In the genomic region with DNA sequence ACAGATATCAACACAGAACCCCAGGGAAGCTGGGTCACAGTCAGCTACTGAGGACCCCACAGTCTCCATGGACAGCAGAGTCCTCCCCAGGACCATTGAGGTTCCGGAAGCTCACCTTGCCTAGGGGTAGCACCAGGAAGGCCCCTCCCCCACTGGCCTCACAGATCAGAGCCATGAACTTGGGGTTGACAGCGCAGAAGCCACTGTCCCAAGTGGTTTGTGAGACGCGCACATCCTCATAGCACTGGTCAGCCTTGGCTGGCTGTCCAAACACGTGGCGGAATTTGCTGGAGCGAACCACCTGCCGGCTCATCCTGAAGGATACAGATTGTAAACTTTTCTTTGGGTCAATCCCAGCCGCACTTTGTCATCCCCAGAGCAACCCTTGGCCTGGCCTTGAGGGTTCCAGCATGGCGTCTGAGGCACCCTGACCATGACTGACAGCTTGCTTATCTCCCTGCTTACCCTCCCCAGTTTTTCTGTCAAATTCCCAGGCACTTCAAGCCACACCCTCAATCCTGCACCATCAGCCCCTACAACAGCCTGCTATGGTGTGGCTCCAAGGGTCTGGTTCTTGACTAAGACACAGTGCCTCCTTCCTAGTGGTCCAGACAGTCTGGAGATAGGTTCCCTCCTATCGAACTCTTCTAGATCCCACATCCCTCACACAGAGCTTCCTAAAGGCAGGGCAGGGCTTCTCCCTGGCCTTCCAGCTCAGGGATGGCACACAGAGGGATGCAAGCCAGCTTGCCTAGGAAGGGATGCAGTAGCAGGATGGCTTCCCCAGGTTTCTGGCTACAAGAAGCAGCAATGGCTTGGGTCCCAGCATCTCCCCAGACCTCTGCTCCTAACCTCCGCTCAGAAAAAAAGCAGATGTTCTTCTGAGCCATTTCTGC, we compare ENCODE assay signal across 8 mouse cellular contexts. TPM values are rescaled to one million over a fixed set of nuclear protein-coding genes. Genes with fewer than 3 reads are reported as not detected.
DNase-seq lines count a peak whose midpoint lies in the region; ATAC-seq and TF ChIP-seq lines count a peak whose summit lies in the region.

No protein-coding gene starts in this region.

- peak overlapping the region; percentile 43; the same call in 1 of the 2 replicates for H3K4me3 ChIP-seq in lung, embryonic 15.5 days
- H3K4me3 ChIP-seq in embryonic facial prominence, embryonic 11.5 days (ENCODE audit: low read depth, low read length) = peak overlapping the region; percentile 52
- H3K4me3 ChIP-seq in limb, embryonic 10.5 days = peak overlapping the region; percentile 77
- H3K4me3 ChIP-seq in spleen, adult 2 months (ENCODE audit: extremely low read depth, insufficient read depth, insufficient read length) = peak overlapping the region; percentile 83

- DNase-seq in lung, postnatal 14 days = no peak
- no peak for DNase-seq in embryonic facial prominence, embryonic 11.5 days (ENCODE audit: low spot score)
- no peak for DNase-seq in limb, embryonic 10.5 days (ENCODE audit: low spot score)
- DNase-seq in spleen, adult 2 months (ENCODE audit: low read depth in 1 of 2, low spot score in 2 of 2) = peak in 1 of 2 experiments; percentile 75
- no peak for DNase-seq in adrenal gland, postnatal 25 days
- DNase-seq in ovary, postnatal 36 days (ENCODE audit: low spot score) = no peak

- H3K27me3 ChIP-seq in lung, embryonic 15.5 days = peaks cover 31% of the 10 kb centered on the region
- peaks cover 2% of the 10 kb centered on the region; the same call in 1 of the 2 replicates for H3K27me3 ChIP-seq in embryonic facial prominence, embryonic 11.5 days (ENCODE audit: control insufficient read depth, insufficient read depth, low read length)
- peaks cover 52% of the 10 kb centered on the region for H3K27me3 ChIP-seq in limb, embryonic 10.5 days (ENCODE audit: low read depth, poor library complexity, severe bottlenecking)
- H3K27me3 ChIP-seq in spleen, adult 2 months (ENCODE audit: control insufficient read depth, insufficient read depth, low read length) = no peaks in the 10 kb centered on the region

- H3K27ac ChIP-seq in lung, embryonic 15.5 days = 0 out of 2 replicates have a peak overlapping the region, but pooled peaks have one; percentile 15
- peak overlapping the region; percentile 2; the same call in 1 of the 2 replicates for H3K27ac ChIP-seq in embryonic facial prominence, embryonic 11.5 days (replicated peaks; ENCODE audit: low read depth, low read length)
- H3K27ac ChIP-seq in limb, embryonic 10.5 days = no peak overlapping the region
- H3K27ac ChIP-seq in spleen, adult 2 months (ENCODE audit: insufficient read depth, low read length) = peak overlapping the region; percentile 100

- TF ChIP-seq CTCF in spleen, adult 2 months (IDR thresholded peaks at IDR 0.05; ENCODE audit: extremely low read depth, insufficient read depth, insufficient read length, insufficient replicate concordance) = no peak

- H3K9ac ChIP-seq in lung, embryonic 15.5 days = no peak overlapping the region
- H3K9ac ChIP-seq in embryonic facial prominence, embryonic 11.5 days (replicated peaks; ENCODE audit: low read length) = no peak overlapping the region

- no peaks in the 10 kb centered on the region for H3K9me3 ChIP-seq in lung, embryonic 15.5 days
- no peaks in the 10 kb centered on the region for H3K9me3 ChIP-seq in embryonic facial prominence, embryonic 11.5 days (replicated peaks; ENCODE audit: control insufficient read depth, low read length)
- no peaks in the 10 kb centered on the region for H3K9me3 ChIP-seq in limb, embryonic 10.5 days (replicated peaks)

- whole genome bisulfite sequencing in lung, embryonic 15.5 days = 65% methylated on average over 12 of the region's 12 CpGs
- 80% methylated on average over 12 of the region's 12 CpGs for WGBS in embryonic facial prominence, embryonic 11.5 days
- WGBS in limb, embryonic 10.5 days = 85% methylated on average over 12 of the region's 12 CpGs
- WGBS in spleen, adult 2 months = 13% methylated on average over 12 of the region's 12 CpGs

- peak; percentile 77 for TF ChIP-seq POLR2A in spleen, adult 2 months (IDR thresholded peaks at IDR 0.05; ENCODE audit: low read depth, low read length)

- ATAC-seq in lung, embryonic 15.5 days (ENCODE audit: borderline replicate concordance, extremely low read depth, low FRiP score, low TSS enrichment) = no peak
- no peak for ATAC-seq in embryonic facial prominence, embryonic 11.5 days (replicated peaks; ENCODE audit: insufficient number of reproducible peaks, low FRiP score, low TSS enrichment, low read depth)
- ATAC-seq in inflammation-experienced regulatory T-cells, adult 6 months = no peak

- no peak overlapping the region; the same call in 1 of the 2 replicates for H3K4me2 ChIP-seq in lung, embryonic 15.5 days
- peak overlapping the region; percentile 94 for H3K4me2 ChIP-seq in embryonic facial prominence, embryonic 11.5 days (ENCODE audit: low read depth, low read length)

- H3K4me1 ChIP-seq in lung, embryonic 15.5 days = peaks cover 22% of the 10 kb centered on the region
- H3K4me1 ChIP-seq in embryonic facial prominence, embryonic 11.5 days (ENCODE audit: control insufficient read depth, insufficient read depth, low read length) = 0 out of 2 replicates have a peak, but pooled peaks cover 6% of the 10 kb centered on the region
- H3K4me1 ChIP-seq in limb, embryonic 10.5 days = peaks cover 40% of the 10 kb centered on the region
- peaks cover 26% of the 10 kb centered on the region for H3K4me1 ChIP-seq in spleen, adult 2 months (ENCODE audit: control insufficient read depth, insufficient read depth, insufficient read length)

- 0 out of 2 replicates have a peak, but pooled peaks cover 3% of the 10 kb centered on the region for H3K36me3 ChIP-seq in lung, embryonic 15.5 days
- no peaks in the 10 kb centered on the region for H3K36me3 ChIP-seq in embryonic facial prominence, embryonic 11.5 days (replicated peaks; ENCODE audit: control insufficient read depth, insufficient read depth, low read depth, low read length)
- H3K36me3 ChIP-seq in limb, embryonic 10.5 days = peaks cover 26% of the 10 kb centered on the region
- peaks cover 46% of the 10 kb centered on the region for H3K36me3 ChIP-seq in spleen, adult 2 months (ENCODE audit: control insufficient read depth, insufficient read depth, low read length)

RNA-seq across cellular contexts. Expression of gene Coro1a, which starts 4.5 kb away (rescaled TPM):
- polyA plus RNA-seq in lung, embryonic 15.5 days (2015; fragmentation: Nextera tagmentation; extraction: Ambion mirVana) = 36.0 and 58.1 TPM in 2 replicates
- polyA plus RNA-seq in embryonic facial prominence, embryonic 11.5 days (2014; fragmentation: Nextera tagmentation; extraction: Ambion mirVana) = 37.5 and 42.5 TPM in 2 replicates
- 28.9 and 37.8 TPM in 2 replicates for polyA plus RNA-seq in limb, embryonic 10.5 days (2016; fragmentation: Nextera tagmentation; extraction: Ambion mirVana)
- 1,755 and 1,932 TPM in 2 replicates for polyA plus RNA-seq in spleen, adult 2 months (2012; rRNA removed)
- 3.5 and 8.0 TPM in 2 replicates for total RNA-seq in adrenal gland, postnatal 25 days (2021)
- polyA plus RNA-seq in inflammation-experienced regulatory T-cells, adult 6 months (2017; shearing (Covaris generic)) = 1,000 to 10,000 TPM; 2,119 to 2,488 (median 2,393) TPM

RNA-seq across cellular contexts. Expression of gene Slx1b, which starts 7.5 kb away (rescaled TPM):
- 9.9 and 11.5 TPM in 2 replicates for polyA plus RNA-seq in lung, embryonic 15.5 days (2015; fragmentation: Nextera tagmentation; extraction: Ambion mirVana)
- 10.0 and 10.4 TPM in 2 replicates for polyA plus RNA-seq in embryonic facial prominence, embryonic 11.5 days (2014; fragmentation: Nextera tagmentation; extraction: Ambion mirVana)
- polyA plus RNA-seq in limb, embryonic 10.5 days (2016; fragmentation: Nextera tagmentation; extraction: Ambion mirVana) = 12.6 and 14.8 TPM in 2 replicates
- 13.2 and 19.5 TPM in 2 replicates for polyA plus RNA-seq in spleen, adult 2 months (2012; rRNA removed)
- 12.8 and 17.5 TPM in 2 replicates for total RNA-seq in adrenal gland, postnatal 25 days (2021)
- polyA plus RNA-seq in inflammation-experienced regulatory T-cells, adult 6 months (2017; shearing (Covaris generic)) = 10 to 100 TPM; 11.7 to 18.2 (median 13.3) TPM

RNA-seq across cellular contexts. Expression of gene Bola2, which starts 7.9 kb away (rescaled TPM):
- 105 and 119 TPM in 2 replicates for polyA plus RNA-seq in lung, embryonic 15.5 days (2015; fragmentation: Nextera tagmentation; extraction: Ambion mirVana)
- 143 and 147 TPM in 2 replicates for polyA plus RNA-seq in embryonic facial prominence, embryonic 11.5 days (2014; fragmentation: Nextera tagmentation; extraction: Ambion mirVana)
- 177 and 237 TPM in 2 replicates for polyA plus RNA-seq in limb, embryonic 10.5 days (2016; fragmentation: Nextera tagmentation; extraction: Ambion mirVana)
- 37.4 and 51.8 TPM in 2 replicates for polyA plus RNA-seq in spleen, adult 2 months (2012; rRNA removed)
- total RNA-seq in adrenal gland, postnatal 25 days (2021) = 83.3 and 85.8 TPM in 2 replicates
- polyA plus RNA-seq in inflammation-experienced regulatory T-cells, adult 6 months (2017; shearing (Covaris generic)) = 100 to 1,000 TPM in 2 of 3 experiments, 10 to 100 TPM in 1; 89.3 to 196 (median 149) TPM

RNA-seq across cellular contexts. Expression of gene Sult1a1, which starts 26.9 kb away (rescaled TPM):
- polyA plus RNA-seq in lung, embryonic 15.5 days (2015; fragmentation: Nextera tagmentation; extraction: Ambion mirVana) = 5.9 and 6.8 TPM in 2 replicates
- polyA plus RNA-seq in embryonic facial prominence, embryonic 11.5 days (2014; fragmentation: Nextera tagmentation; extraction: Ambion mirVana) = 0.15 and 0.70 TPM in 2 replicates
- 0.11 and 0.49 TPM in 2 replicates for polyA plus RNA-seq in limb, embryonic 10.5 days (2016; fragmentation: Nextera tagmentation; extraction: Ambion mirVana)
- 10.5 and 12.9 TPM in 2 replicates for polyA plus RNA-seq in spleen, adult 2 months (2012; rRNA removed)
- 29.6 and 31.0 TPM in 2 replicates for total RNA-seq in adrenal gland, postnatal 25 days (2021)
- polyA plus RNA-seq in inflammation-experienced regulatory T-cells, adult 6 months (2017; shearing (Covaris generic)) = under 1 TPM in 1 of 3 experiments, not detected in 2; 0.65 TPM

RNA-seq across cellular contexts. Expression of gene Sgf29, which starts 54.0 kb away (rescaled TPM):
- 47.3 and 54.9 TPM in 2 replicates for polyA plus RNA-seq in lung, embryonic 15.5 days (2015; fragmentation: Nextera tagmentation; extraction: Ambion mirVana)
- polyA plus RNA-seq in embryonic facial prominence, embryonic 11.5 days (2014; fragmentation: Nextera tagmentation; extraction: Ambion mirVana) = 51.2 and 53.7 TPM in 2 replicates
- polyA plus RNA-seq in limb, embryonic 10.5 days (2016; fragmentation: Nextera tagmentation; extraction: Ambion mirVana) = 69.0 and 69.2 TPM in 2 replicates
- 31.4 and 32.3 TPM in 2 replicates for polyA plus RNA-seq in spleen, adult 2 months (2012; rRNA removed)
- total RNA-seq in adrenal gland, postnatal 25 days (2021) = 37.5 and 41.1 TPM in 2 replicates
- polyA plus RNA-seq in inflammation-experienced regulatory T-cells, adult 6 months (2017; shearing (Covaris generic)) = 100 to 1,000 TPM in 1 of 3 experiments, 10 to 100 TPM in 2; 46.5 to 103 (median 70.1) TPM

Comparison
In these comparisons a context has a peak if more than half of its experiments do, and no peak if none do; other contexts are left out.
1. RNA of gene Coro1a, which starts 4.5 kb away (polyA plus RNA-seq): 2,119 to 2,488 TPM in inflammation-experienced regulatory T-cells, adult 6 months and 1,755 to 1,932 TPM in spleen, adult 2 months; 36.0 to 58.1 TPM in lung, embryonic 15.5 days, 28.9 to 37.8 TPM in limb, embryonic 10.5 days and 37.5 to 42.5 TPM in embryonic facial prominence, embryonic 11.5 days; every median in the first group is over 10 times any median in the second.
2. Peak in every context shown above with its lines, with median percentiles within 50 percentile points of each other: H3K4me3 ChIP-seq.